Mouse (Mus musculus) heart, adult 8-10 months (tissue): ENCODE data around the gene Adad2. TPM values are rescaled to one million over a fixed set of nuclear protein-coding genes. Genes with fewer than 3 reads are reported as not detected.

Experiments used
- DNase-seq: peaks from one replicate; pipeline ENCODE4 v3.0.0; 2022; ENCODE audit warnings: low spot score
- total RNA-seq, 4 experiments: library from RNA; stranded (reverse); gene quantifications; 2 replicates each; pipeline ENCODE4 v1.2.4; 2022

Gene Adad2
- total RNA-seq, 4 experiments from 2014 or later: not detected

GRCm38 (mm10) chr8:119616811-119617210 is 4.3 kb downstream of the Adad2 start:
- DNase-seq: no peak

GRCm38 (mm10) chr8:119617586-119617985 is 5.0 kb downstream of the Adad2 start:
- DNase-seq: peak; percentile 44

GRCm38 (mm10) chr8:119618887-119619286 is 6.3 kb downstream of the Adad2 start:
- no peak for DNase-seq

GRCm38 (mm10) chr8:119620116-119620840 is 7.7 kb downstream of the Adad2 start:
- no peak for DNase-seq

GRCm38 (mm10) chr8:119620848-119621465 is 8.4 kb downstream of the Adad2 start:
- peak; percentile 32 for DNase-seq

GRCm38 (mm10) chr8:119622555-119622954 is 10.0 kb downstream of the Adad2 start:
- DNase-seq: no peak

GRCm38 (mm10) chr8:119623061-119623460 is 10.5 kb downstream of the Adad2 start:
- DNase-seq: no peak

- no peak for DNase-seq
Measured at GRCm38 (mm10) chr8:119623744-119624143, 11.2 kb downstream of the Adad2 start.

GRCm38 (mm10) chr8:119624916-119625315 is 12.4 kb downstream of the Adad2 start:
- DNase-seq: no peak

GRCm38 (mm10) chr8:119625788-119626187 is 13.2 kb downstream of the Adad2 start:
- DNase-seq: no peak

GRCm38 (mm10) chr8:119627199-119627598 is 14.7 kb downstream of the Adad2 start:
- DNase-seq: no peak

- no peak for DNase-seq
Measured at GRCm38 (mm10) chr8:119627613-119628359, 15.2 kb downstream of the Adad2 start.

GRCm38 (mm10) chr8:119630841-119631240 is 18.3 kb downstream of the Adad2 start:
- no peak for DNase-seq

GRCm38 (mm10) chr8:119632246-119632645 is 19.7 kb downstream of the Adad2 start:
- no peak for DNase-seq

- DNase-seq: no peak
Measured at GRCm38 (mm10) chr8:119632909-119633308, 20.4 kb downstream of the Adad2 start.

- DNase-seq: no peak
Measured at GRCm38 (mm10) chr8:119634616-119635336, 22.2 kb downstream of the Adad2 start.

- DNase-seq: no peak
Measured at GRCm38 (mm10) chr8:119635378-119635777, 22.8 kb downstream of the Adad2 start, which contains the start of gene Kcng4. TSS of gene Kcng4 (minus strand) at chr8:119635680.

- DNase-seq: no peak
Measured at GRCm38 (mm10) chr8:119635958-119636357, 23.4 kb downstream of the Adad2 start.

GRCm38 (mm10) chr8:119636766-119637165 is 24.2 kb downstream of the Adad2 start:
- no peak for DNase-seq

GRCm38 (mm10) chr8:119637381-119637780 is 24.8 kb downstream of the Adad2 start:
- DNase-seq: no peak

GRCm38 (mm10) chr8:119638261-119638660 is 25.7 kb downstream of the Adad2 start:
- DNase-seq: no peak

- DNase-seq: no peak
Measured at GRCm38 (mm10) chr8:119639798-119640197, 27.3 kb downstream of the Adad2 start.
